Mouse (Mus musculus) right cerebral cortex, adult 2 months (tissue): ENCODE measurements around the gene Lrrc58.

Experiments
- DNase-seq, 2 experiments: peaks; one replicate each; pipeline ENCODE4 v3.0.0; 2021 to 2022; ENCODE audit warnings: low spot score in 2 of 2

The Lrrc58 gene

DNA sequence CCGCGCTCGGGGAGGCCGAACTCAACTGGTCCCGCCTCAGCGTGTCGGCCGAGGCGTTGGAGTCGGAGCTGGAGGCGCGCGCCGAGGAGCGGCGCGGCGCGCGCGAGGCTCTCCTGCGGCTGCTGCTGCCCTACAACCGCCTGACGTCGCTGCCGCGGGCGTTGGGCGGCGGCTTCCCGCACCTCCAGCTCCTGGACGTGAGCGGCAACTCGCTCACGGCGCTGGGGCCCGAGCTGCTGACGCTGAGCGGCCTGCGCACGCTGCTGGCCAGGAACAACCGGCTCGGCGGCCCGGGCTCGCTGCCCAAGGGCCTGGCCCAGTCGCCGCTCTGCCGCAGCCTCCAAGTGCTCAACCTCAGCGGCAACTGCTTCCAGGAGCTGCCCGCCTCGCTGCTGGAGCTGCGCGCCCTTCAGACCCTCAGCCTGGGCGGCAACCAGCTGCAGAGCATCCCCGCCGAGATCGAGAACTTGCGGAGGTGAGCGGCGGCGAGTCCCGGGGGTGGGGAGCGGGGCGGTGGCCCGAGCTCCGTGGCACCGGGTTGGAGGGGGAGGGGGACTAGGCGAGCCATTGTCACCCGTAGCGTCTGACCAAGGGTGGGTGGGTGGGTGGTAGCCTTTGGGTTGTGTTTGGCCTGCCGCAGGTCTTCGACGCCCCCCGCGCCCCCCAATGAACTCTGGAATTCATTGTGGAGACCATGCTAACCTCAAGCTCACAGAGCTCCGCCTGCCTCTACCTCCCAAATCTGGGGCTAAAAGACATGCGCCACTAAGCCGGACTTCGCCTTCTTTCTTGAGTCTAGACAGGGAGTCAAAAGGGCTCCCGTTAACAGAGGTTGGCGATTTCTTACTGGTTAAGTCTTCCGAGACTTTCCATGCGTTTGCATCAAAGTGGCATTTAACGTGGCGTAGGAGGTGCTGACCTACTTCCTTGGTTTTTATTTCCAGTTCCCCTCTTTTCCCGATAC is 599 bp downstream of the Lrrc58 start:
- peak; percentile 39 to 67 for DNase-seq

DNA sequence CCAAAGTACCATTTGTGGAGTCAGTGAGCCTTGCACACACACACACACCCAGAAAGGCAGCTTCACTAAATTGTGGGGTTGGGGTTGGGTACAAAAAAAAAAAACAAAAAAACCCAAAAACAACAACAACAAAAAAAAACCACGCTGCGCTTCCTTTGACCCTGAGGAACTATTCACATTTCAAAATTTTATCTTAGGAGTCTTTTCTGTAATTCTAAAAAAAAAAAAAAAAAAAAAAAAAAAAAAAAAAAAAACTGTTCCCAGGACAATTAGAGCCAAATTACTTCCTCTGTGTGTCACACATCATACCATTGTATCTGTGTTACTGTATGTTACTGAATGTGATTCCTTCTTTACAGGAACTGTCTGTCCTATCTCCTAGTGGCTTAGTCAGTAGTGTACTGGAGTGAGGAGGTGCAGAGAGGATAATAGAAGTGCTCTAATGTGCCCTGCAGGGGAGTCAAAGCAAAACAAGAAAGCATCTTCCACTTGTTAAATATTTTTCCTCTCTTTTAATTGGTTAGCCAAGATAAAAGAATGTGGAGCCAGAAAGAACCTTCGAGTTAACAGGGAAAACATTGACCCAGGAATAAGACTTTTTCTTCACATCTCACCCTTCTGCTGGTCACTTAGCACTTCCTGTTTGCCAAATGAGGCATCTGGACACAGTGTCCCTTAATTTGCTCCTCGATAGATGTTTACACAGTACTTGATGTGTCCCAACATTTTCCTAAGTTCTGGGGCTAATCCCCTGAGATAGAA is 1.5 kb downstream of the Lrrc58 start:
- no peak for DNase-seq

DNA sequence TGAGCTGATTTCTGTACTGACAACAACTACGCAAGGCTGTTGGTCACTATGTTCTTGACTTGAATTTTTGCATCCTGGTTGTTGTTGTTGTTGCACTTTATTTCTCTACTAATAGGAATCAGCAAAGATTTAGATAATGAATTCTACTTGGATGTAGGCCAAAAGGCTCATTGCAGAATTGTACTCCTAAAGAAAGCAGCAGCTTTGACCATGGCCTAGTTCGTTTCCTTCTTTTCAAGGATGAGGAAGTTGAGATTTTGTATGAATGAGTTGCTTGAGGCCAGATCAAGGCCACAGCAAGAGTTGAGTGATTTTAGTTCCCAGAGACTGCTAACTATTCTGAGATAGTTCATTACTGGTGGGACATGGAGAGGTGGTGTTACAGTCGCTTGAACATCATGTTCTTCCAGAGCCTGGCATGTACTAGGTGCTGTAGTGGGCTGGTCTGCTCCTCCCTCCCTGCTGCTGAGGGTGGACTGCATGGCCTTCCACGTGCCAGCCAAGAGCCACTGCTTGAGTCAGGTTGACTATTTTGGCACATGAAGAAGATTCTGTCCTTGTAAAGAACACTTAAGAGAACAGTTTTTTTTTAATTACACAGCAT is 3.0 kb downstream of the Lrrc58 start:
- peak; percentile 23 to 38 for DNase-seq

DNA sequence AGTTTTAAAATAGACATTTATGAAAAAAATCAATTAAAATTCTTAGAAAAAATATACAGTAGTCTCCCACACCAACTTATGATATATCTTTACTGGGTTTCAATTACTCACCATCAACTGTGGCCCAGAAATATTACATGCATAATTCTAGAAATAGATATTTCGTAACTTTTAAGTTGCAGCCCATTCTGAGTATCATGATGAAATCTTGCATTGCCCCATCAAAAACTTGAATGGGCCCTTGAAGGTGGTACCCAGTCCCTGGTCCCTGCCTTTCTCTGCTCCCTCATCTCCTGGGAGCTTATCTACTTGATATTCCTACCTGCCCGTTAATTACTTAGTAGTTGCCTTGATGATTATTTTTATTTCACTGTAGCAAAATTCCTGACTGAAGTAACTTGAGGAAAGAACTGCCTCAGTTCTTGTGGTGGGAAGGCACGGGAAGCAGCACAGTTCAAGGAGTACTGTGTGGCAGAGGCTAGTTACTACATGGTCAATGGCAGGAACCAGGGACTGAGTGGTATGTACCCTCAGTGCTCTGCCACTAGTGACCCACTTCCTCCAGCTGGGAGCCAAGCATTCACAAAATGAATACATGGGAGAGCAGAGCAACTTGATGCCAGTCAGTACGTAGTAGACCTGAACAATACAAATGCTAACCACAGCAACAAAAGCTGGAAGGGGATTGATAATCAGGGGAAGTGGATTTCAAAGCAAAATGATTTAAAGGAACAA is 6.5 kb downstream of the Lrrc58 start:
- no peak for DNase-seq

DNA sequence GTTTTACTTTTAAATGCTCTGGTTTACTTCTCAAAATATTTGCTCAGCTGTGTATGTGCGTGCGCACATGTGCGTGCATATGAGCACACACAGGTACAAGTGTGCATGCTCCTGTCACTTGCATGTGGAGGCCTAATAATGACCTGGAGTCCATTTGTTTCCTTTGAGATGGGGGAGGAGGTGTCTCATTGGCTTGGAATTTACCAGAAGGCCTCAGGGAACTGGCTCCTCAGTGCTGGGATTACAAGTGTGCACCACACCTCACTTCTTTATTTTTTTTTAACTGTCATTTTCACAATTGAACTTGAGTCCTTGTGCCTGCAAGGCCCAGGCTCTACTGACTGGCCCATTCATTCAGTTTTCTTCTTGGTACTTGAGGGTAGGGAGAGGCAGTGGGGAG is 9.2 kb downstream of the Lrrc58 start:
- DNase-seq: no peak

DNA sequence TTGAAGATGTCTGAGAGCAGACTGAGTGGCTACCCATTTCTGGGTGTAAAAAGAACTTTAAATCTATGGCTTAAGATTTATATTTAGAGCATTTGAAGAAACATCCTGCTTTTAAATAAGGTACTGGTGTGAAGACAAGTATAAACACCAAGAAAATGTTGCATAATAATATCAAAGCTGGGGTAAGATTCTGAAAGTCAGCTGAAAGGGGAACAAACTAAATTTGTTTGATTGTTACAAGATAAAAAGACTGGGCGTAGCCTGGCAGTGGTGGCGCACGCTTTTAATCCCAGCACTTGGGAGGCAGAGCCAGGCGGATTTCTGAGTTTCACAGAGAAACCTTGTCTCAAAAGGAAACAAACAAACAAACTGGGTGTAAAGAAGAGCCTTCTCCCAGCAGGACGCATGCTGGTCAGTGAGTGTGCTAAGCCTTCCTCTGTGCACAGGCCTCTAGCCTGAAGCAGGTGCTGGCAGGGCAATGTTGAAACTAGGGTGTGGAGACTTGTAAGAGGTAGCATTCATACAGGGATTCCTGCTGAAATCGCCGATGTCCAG is 10.8 kb downstream of the Lrrc58 start:
- no peak for DNase-seq

DNA sequence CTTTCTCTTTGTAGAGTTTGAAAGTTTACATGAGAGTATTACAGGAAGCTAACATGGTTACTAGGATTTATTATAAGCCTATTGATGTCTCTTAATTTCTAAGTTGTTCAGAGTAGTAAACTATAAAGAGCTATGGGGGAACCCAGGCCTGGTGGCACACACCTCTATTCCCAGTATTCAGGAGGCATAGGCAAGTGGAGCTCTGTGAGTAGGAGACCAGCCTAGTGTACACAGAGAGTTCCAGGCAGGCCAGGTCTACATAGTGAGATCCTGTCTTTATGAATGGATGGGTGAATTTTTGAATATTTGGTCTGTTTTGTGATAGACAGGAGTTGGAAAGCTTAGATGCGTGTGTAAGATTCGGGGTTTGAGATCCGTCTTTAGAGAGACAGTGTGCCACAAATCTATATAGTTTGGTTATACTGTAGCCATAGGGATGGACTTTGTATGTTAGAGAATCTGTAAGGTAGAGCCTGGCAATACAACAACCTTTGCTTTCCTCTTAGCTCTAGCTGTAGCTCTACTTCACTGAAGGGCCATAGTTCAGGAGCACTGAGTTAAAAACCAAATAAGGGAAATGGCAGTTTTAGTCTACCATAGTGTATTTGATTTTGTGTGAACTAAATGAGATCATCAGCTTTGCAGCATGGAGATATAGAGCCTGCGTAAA is 11.7 kb downstream of the Lrrc58 start:
- DNase-seq: no peak

DNA sequence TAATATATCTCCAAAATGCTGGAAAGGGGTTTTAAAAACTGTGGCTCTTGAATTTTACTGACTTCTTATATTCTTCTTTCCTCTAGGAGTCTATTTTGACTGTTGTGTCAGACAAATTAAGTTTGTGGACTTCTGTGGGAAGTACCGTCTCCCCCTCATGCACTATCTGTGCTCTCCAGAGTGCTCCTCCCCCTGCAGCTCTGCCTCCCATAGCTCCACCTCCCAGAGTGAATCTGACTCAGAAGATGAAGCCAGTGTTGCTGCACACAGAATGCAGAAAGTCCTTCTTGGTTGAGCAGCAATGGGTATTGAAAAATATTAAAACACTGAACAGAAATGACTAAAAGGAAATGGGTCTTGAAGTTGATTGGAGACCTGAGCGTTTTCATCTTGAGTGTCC is 13.0 kb downstream of the Lrrc58 start:
- DNase-seq: peak in 1 of 2 experiments; percentile 19

DNA sequence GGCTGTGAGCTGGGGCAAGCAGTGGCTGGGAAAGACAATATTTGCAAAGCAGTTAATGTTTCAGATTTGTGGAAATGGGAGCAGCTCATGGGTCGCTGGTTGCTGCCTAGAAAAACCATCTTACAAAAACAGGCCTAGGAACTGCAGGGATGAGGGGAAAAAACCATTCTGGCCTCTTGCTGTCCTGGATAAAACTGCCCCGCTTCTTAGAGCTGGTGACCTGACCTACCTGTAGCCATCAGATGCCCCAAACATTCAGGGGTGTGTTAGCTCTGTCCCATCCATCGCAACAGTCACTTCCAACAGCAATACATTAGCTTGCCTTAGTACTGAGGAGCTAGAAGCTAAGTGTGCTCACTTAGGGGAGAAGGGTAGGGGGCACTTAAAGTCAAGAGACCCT is 20.8 kb downstream of the Lrrc58 start:
- no peak for DNase-seq

DNA sequence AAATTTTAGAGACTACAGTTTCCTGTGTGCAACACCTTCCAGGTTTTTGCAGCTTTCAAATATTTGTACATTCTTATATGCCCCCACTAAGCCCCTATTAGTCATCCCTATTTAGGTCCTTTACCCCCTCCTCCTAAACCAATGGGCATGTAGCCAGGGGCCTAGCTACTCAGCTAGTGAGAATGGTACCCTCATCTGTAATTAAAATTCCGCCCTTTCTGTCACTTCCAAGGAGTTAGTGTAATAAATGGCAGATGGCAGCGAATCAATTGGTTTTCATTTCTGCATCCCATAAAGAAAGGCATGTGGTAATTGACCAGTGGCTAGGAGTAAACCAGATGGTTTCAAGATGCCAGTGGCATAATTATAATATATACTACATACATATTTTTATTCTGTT is 24.5 kb downstream of the Lrrc58 start:
- DNase-seq: no peak

DNA sequence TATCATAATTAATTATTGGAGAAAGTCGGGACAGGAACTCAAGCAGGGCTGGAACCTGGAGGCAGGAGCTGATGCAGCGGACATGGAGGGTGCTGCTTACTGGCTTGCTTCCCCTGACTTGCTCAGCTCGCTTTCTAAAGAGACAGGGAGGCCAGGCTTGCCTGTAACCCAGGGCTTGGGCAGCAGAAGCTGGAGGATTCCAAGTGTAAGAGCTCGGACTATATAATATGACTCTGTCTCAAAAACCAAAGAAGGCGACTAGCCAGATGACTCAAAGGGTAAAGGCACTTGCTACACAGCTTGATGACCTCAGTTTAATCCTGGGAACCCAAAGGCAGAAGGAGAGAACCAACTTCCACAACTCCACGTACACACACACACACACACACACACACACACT is 25.2 kb downstream of the Lrrc58 start:
- no peak for DNase-seq

DNA sequence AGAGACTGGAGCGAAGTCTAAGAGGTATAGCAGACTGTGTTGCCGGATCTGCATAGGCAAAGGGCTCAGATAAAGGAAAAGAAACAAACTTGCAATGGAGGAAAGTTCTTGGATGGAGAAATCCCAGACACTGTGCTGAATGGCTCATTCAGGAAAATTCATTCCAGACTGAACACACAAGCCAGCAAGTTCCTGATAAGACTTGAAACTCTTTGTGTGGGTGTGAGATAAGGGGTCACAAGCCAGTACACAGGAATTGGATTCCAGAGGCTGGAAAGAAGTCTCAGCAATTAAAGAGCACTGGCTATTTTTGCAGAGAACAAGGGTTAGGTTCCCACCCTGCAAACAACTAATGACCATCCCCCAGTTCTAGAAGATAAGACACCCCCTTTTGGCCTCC is 25.8 kb downstream of the Lrrc58 start:
- no peak for DNase-seq

DNA sequence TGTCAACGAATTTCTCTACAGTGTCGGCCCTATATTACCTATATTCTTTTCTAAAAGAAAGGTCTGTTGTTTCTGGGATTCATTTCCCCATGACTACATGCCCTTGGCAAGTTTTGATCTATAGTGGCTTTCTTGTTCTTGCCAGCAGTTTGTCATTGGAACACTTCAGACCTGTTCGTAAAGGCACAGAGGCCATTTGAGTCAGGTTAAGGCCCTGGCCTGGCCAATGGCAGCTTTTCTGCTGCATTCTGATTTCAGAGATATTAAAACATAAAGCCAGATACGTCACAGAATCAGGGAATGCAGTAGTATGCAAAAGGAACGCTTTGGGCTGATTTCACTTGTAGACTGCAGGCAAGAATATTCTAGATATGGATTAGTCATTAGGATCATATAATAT is 30.6 kb downstream of the Lrrc58 start:
- no peak for DNase-seq

DNA sequence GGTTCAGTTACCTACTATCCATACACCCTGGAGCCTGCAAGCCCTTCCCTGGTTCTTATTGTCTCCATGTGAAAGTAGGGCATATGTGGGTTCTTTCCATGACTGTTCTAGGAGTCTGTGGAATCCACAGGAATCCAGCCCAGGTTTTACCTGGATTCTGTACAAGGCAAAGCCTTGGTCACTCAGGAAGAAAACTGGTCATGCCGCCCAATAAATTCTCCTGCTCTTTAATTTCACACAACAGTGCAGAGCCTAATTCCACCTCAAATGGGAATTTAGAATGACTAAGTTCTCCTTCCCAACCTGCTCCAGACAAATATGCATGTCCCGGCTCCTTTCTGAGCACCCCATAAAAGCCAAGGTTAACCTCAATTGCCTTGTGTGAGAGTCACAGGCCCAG is 31.2 kb downstream of the Lrrc58 start:
- DNase-seq: no peak

DNA sequence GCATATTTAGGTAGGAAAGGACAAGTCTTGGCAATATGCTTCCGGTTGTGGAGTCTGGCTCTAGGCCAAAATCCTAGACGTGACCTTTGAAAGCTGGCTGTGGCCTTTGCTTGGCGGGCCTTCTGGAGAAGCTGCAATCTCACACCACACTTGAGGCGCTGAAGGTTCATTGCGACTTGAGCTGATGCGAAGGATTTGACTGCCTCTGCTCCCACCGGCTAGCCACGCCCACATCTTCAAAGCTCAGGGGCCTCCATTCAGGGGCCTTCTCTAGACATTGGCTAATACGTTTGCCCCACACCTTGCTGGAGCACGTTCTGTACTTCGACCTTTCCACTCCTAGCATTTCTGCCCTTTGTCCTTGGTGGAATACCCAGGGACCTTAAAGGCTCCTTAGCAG is 33.1 kb downstream of the Lrrc58 start:
- DNase-seq: no peak

DNA sequence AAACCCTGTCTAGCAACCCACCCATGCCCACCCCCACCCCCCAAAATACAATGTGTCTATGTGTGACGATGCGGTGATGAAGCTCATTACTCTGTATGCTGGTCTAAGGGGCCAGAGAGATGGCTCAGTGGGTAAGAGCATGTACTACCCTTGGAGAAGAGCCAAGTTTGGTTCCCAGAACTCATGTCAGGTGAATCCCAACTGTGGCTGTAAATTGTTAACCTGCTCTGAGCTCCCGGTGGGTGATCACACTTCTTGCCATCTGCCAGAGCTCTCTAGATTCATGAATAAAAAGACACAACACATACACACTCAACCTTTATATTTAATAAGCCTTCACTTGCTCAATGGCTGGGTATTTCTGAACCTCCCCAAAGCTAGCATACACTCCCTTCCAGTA is 38.3 kb downstream of the Lrrc58 start:
- DNase-seq: no peak

DNA sequence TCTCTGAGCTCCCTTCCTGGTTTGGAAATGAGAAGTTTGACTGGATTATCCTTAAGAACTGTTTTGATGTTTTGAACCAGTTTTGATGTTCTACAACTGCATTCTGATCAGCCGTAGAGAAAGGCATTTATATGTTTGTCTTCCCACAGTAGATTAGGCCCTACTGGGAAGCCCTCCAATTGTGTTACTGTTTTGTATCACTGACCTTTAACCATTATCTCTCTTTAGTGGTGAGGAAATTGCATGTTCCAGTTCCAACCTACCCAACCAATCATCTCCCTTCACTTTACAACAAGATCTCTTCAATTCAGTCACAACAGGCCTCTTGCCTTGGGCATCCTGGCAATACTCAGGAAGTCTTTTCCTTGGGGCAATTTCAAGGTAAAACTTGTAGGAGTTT is 42.9 kb downstream of the Lrrc58 start:
- DNase-seq: no peak

DNA sequence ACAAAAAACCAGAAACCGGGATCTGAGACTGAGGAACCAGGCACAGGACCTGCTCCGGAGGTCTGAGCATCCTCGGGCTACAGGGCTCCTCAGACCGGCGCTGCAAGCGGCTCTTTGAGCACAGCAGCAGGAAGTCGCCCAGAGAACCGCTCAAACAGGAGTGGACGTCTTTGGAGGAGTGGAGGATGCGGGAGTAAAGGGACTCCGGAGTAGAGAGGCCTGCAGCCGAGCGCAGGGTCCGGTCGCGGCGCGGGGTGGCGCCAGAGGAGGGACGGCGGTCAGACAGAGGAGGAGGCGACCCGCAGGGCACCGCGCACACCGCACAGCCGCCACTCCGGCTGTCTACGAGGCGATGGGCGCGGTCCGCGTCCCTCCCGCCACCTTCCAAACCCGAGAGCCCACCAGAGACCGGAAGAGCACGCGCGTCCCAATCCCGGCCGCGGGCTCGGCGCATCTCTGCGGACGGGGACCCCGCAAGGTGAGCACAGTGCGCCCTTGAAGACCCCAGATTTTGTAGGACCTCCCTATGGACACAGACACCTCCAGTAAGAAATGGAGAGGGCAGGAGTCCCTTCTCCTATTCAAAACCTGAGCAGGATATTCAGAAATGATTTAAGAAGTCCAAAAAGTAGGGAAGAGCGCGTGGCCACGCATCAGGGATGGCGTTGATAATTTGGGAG is 48.1 kb downstream of the Lrrc58 start, which contains the start of gene Gpr156:
TSS of gene Gpr156 (plus strand) at position 359 of the 680 bp plus-strand sequence.
- DNase-seq: peak; percentile 34 to 41

DNA sequence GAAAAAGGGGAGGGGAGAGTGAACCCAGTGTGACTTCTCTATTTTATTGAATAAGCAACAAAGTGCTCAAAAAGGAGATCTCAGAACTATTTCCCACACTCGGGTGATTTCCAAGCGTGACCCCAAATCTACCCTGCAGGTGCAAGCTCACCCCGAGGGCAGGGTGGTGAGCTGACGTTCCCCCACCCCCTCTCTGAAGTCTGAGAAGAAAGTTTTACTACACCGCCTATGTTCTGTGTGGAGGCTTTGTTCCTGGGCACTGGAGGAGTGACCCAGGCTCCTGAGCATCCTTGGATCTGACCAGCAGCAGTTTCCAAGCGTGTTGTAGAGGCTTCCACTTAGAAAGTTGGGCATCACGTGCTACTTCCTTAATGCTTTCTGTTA is 48.6 kb downstream of the Lrrc58 start:
- no peak for DNase-seq

DNA sequence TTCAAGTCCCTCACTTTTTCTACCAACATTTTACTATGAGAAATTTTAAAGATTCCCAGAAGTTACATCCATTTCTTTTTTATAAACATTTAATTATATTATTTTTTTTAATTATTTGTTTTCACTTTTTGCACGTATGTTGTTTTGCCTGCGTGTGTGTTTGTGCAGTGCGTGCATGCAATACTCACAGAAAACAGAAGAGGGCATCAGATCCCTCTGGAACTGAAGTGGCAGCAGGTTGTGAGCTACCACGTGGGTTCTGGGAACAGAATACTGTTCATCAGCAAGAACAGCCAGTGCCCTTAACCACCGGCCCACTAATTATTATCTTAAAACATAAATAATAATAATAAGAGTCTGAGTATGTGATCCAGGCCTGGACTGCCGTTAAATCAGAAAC is 50.8 kb downstream of the Lrrc58 start:
- no peak for DNase-seq
